Mouse (Mus musculus) olfactory bulb, adult 2 months (tissue): Measurements from ENCODE around the gene Lamtor5. TPM values are rescaled to one million over a fixed set of nuclear protein-coding genes. Genes with fewer than 3 reads are reported as not detected.

ENCODE experiments used
- H3K27ac ChIP-seq: fragments of 200-500 bp; 2 replicates; pipeline ENCODE4 v1.5.1; 2012; ENCODE audit warnings: low read depth, low read length; ENCODE audit not compliant: insufficient read depth
- H3K4me1 ChIP-seq: fragments of 200-500 bp; 2 replicates; pipeline ENCODE4 v1.6.1; 2012; ENCODE audit warnings: low read length; ENCODE audit not compliant: control insufficient read depth, insufficient read depth
- H3K4me3 ChIP-seq: fragments of 200-500 bp; 2 replicates; pipeline ENCODE4 v1.5.1; 2012; ENCODE audit warnings: mild to moderate bottlenecking, low read depth, low read length, moderate library complexity; ENCODE audit not compliant: insufficient read depth
- CTCF ChIP-seq: fragments of 200-500 bp; IDR thresholded peaks from 2 replicates; pipeline ENCODE4 v1.5.1; 2012; ENCODE audit warnings: low read depth, mild to moderate bottlenecking, low read length, moderate library complexity; ENCODE audit not compliant: insufficient read depth
- POLR2A ChIP-seq: fragments of 200-500 bp; IDR thresholded peaks from 2 replicates; pipeline ENCODE4 v1.6.1; 2012; ENCODE audit warnings: mild to moderate bottlenecking, low read depth, low read length, moderate library complexity; ENCODE audit not compliant: insufficient read depth
- WGBS: fragments of 180-500 bp; shearing (Covaris S2); methylation state at CpG from one replicate; pipeline ENCODE4 v1.1.7; 2018; 5-methylcytosine and 5-hydroxymethylcytosine counted together
- polyA plus RNA-seq: library from polyadenylated mRNA; stranded (reverse); fragments of >200 nt; gene quantifications from 2 replicates; pipeline ENCODE4 v1.2.4, GENCODE M21; 2012; ENCODE audit warnings: low replicate concordance; ENCODE audit not compliant: missing spikeins, insufficient read depth, insufficient read length

The Lamtor5 gene
- polyA plus RNA-seq, 1 experiment, result not detected

- Histone ChIP-seq H3K4me1 (no peaks in the 10 kb centered on the region), H3K4me3 (no peak within 1 kb of the TSS), H3K27ac (no peak within 1 kb of the TSS)
- 98% methylated on average over 9 of the region's 9 CpGs for WGBS
- no peak for TF ChIP-seq CTCF
- TF ChIP-seq POLR2A, result no peak
Measured at GRCm38 (mm10) chr3:107239607-107240006, 39.1 kb upstream of the Lamtor5 start, which contains the start of gene Prok1. Gene Prok1 (minus strand): TSS chr3:107239707.

GRCm38 (mm10) chr3:107241389-107242094, 37.1 kb upstream of the Lamtor5 start:
- no peak overlapping the region for H3K4me3 ChIP-seq
- 33% methylated on average over 14 of the region's 14 CpGs for WGBS
- no peaks in the 10 kb centered on the region for H3K4me1 ChIP-seq
- no peak overlapping the region for H3K27ac ChIP-seq
- TF ChIP-seq CTCF (no peak), POLR2A (no peak)

GRCm38 (mm10) chr3:107246876-107247275, 31.8 kb upstream of the Lamtor5 start:
- no peak for TF ChIP-seq POLR2A
- no peak for TF ChIP-seq CTCF
- H3K4me1 ChIP-seq, result no peaks in the 10 kb centered on the region; the same call in 1 of the 2 replicates
- WGBS, result 83% methylated on average over 6 of the region's 6 CpGs
- no peak overlapping the region for H3K4me3 ChIP-seq
- H3K27ac ChIP-seq, result no peak overlapping the region

GRCm38 (mm10) chr3:107249042-107249441, 29.6 kb upstream of the Lamtor5 start:
- TF ChIP-seq POLR2A, result no peak
- TF ChIP-seq CTCF, result no peak
- WGBS, result 72% methylated on average over 3 of the region's 3 CpGs

GRCm38 (mm10) chr3:107250320-107250719, 28.3 kb upstream of the Lamtor5 start:
- H3K4me1 ChIP-seq, result no peaks in the 10 kb centered on the region; the same call in 1 of the 2 replicates
- H3K27ac ChIP-seq, result no peak overlapping the region
- 87% methylated on average over 2 of the region's 2 CpGs for WGBS

More at GRCm38 (mm10) chr3:107249042-107249441, 29.6 kb upstream of the Lamtor5 start:
- Histone ChIP-seq H3K4me3 (no peak overlapping the region), H3K27ac (no peak overlapping the region), H3K4me1 (no peaks in the 10 kb centered on the region; the same call in 1 of the 2 replicates)

GRCm38 (mm10) chr3:107252035-107252434, 26.6 kb upstream of the Lamtor5 start:
- Histone ChIP-seq H3K4me1 (peaks cover 3% of the 10 kb centered on the region; the same call in 1 of the 2 replicates), H3K27ac (no peak overlapping the region), H3K4me3 (no peak overlapping the region)
- TF ChIP-seq CTCF, result no peak
- TF ChIP-seq POLR2A, result no peak
- 74% methylated on average over 4 of the region's 4 CpGs for WGBS

More at GRCm38 (mm10) chr3:107250320-107250719, 28.3 kb upstream of the Lamtor5 start:
- TF ChIP-seq CTCF (no peak), POLR2A (no peak)
- H3K4me3 ChIP-seq, result no peak overlapping the region

- H3K4me3 ChIP-seq, result no peak overlapping the region
- 76% methylated on average over 5 of the region's 5 CpGs for WGBS
- no peak for TF ChIP-seq CTCF
- TF ChIP-seq POLR2A, result no peak
- no peak overlapping the region for H3K27ac ChIP-seq
- H3K4me1 ChIP-seq, result peaks cover 5% of the 10 kb centered on the region; the same call in 1 of the 2 replicates
Measured at GRCm38 (mm10) chr3:107253925-107254324, 24.7 kb upstream of the Lamtor5 start.

- no peak overlapping the region for H3K4me3 ChIP-seq
- 95% methylated on average over 3 of the region's 3 CpGs for WGBS
Measured at GRCm38 (mm10) chr3:107255992-107256391, 22.7 kb upstream of the Lamtor5 start.

GRCm38 (mm10) chr3:107256724-107257123, 21.9 kb upstream of the Lamtor5 start:
- no peak overlapping the region for H3K27ac ChIP-seq
- no peak for TF ChIP-seq CTCF
- peaks cover 16% of the 10 kb centered on the region for H3K4me1 ChIP-seq
- WGBS, result 54% methylated on average over 7 of the region's 7 CpGs
- H3K4me3 ChIP-seq, result no peak overlapping the region

More at GRCm38 (mm10) chr3:107255992-107256391, 22.7 kb upstream of the Lamtor5 start:
- no peak for TF ChIP-seq CTCF
- no peak for TF ChIP-seq POLR2A
- H3K27ac ChIP-seq, result no peak overlapping the region
- H3K4me1 ChIP-seq, result peaks cover 10% of the 10 kb centered on the region

- H3K27ac ChIP-seq, result no peak overlapping the region
- TF ChIP-seq CTCF, result no peak
- no peak for TF ChIP-seq POLR2A
- no peak overlapping the region for H3K4me3 ChIP-seq
- peaks cover 16% of the 10 kb centered on the region for H3K4me1 ChIP-seq
- WGBS, result 26% methylated on average over 5 of the region's 5 CpGs
Measured at GRCm38 (mm10) chr3:107257924-107258323, 20.7 kb upstream of the Lamtor5 start.
